Mouse (Mus musculus) C2C12 (cell line): ENCODE data around the gene A930004D18Rik.

Experiments
- CEBPB ChIP-seq: IDR thresholded peaks from one replicate; pipeline ENCODE4 v1.6.1; 2011; ENCODE audit warnings: low read depth, mild to moderate bottlenecking, control low read depth, moderate library complexity
- CTCF ChIP-seq: IDR thresholded peaks from one replicate; pipeline ENCODE4 v1.5.1; 2011; ENCODE audit not compliant: control insufficient read depth, insufficient read depth, insufficient read length
- MAX ChIP-seq: IDR thresholded peaks from one replicate; pipeline ENCODE4 v1.6.1; 2011; ENCODE audit warnings: mild to moderate bottlenecking, control low read depth
- MYOG ChIP-seq: IDR thresholded peaks from one replicate; pipeline ENCODE4 v1.6.1; 2011; ENCODE audit not compliant: control insufficient read depth, insufficient read length; ENCODE audit errors: extremely low read depth

GRCm38 (mm10) chr2:18041199-18041885, 3.8 kb upstream of the A930004D18Rik start:
- TF ChIP-seq CTCF (no peak), CEBPB (no peak), MYOG (no peak), MAX (no peak)
